Mouse (Mus musculus) adrenal gland, adult 8-10 months (tissue): ENCODE measurements around the gene Trim52. TPM values are rescaled to one million over a fixed set of nuclear protein-coding genes. Genes with fewer than 3 reads are reported as not detected.

Experiments
- total RNA-seq, 4 experiments: library from RNA; stranded (reverse); gene quantifications; 2 replicates each; pipeline ENCODE4 v1.2.4; 2022

Gene Trim52
- total RNA-seq, 4 experiments from 2014 or later, result not detected

Other genes with a start within 250 kb of the Trim52 start
- gene Spry2, start 209.4 kb upstream of the Trim52 start, total RNA-seq, result 10 to 100 TPM; 24.5 to 35.3 (median 33.9) TPM